Mouse (Mus musculus): ENCODE measurements around the gene Arhgef11. TPM values are rescaled to one million over a fixed set of nuclear protein-coding genes. Genes with fewer than 3 reads are reported as not detected.
A peak's percentile ranks its signal among the peaks of the same experiment; 100 is the strongest.

Arhgef11 gene
- polyA plus RNA-seq, 1 experiment from 2014 or later: 17.8 TPM

DNA sequence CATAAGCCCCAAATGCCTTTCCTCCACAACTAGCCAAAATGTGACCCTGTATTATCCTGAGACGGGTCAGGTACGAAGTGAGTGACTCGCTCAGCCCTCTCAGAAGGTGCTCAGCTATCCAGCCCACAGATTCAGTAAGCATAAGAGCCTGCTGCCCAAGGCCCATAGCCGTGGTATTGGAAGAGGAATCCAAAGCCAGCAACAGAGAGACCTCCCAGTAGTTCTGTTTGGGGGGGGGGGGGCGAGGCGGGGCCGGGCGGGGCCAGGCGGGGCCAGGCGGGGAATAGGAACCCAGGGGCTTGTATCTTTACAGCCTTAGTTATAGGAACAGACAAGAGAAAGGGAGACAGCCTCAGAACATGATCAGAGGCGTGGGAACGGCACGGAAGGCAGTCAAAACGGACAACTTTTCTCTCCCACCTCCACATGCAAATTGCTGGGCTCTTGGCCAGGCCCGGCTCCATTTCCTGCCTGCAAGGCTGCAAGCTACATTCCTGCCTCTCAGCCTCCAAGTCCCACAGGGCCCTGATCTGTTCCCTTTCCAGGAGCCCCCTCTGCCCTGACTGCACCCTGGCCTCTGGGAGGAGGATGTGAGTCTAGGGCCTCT is 146.4 kb downstream of the Arhgef11 start:
- WGBS: 15% methylated on average over 13 of the region's 15 CpGs
- ATAC-seq (replicated peaks; ENCODE audit: low FRiP score): peak; percentile 57
- Histone ChIP-seq H3K9me3 (replicated peaks) (no peaks in the 10 kb centered on the region), H3K9ac (no peak overlapping the region), H3K4me3 (replicated peaks) (peak overlapping the region; percentile 22), H3K4me2 (peak overlapping the region; percentile 67), H3K36me3 (peaks cover 16% of the 10 kb centered on the region), H3K27me3 (no peaks in the 10 kb centered on the region), H3K27ac (peak overlapping the region; percentile 95), H3K4me1 (peaks cover 86% of the 10 kb centered on the region)

- Histone ChIP-seq H3K27ac (peak overlapping the region; percentile 95), H3K36me3 (peaks cover 9% of the 10 kb centered on the region), H3K4me3 (replicated peaks) (peak overlapping the region; percentile 22), H3K4me2 (peak overlapping the region; percentile 67), H3K9me3 (replicated peaks) (no peaks in the 10 kb centered on the region), H3K4me1 (peaks cover 83% of the 10 kb centered on the region), H3K27me3 (no peaks in the 10 kb centered on the region), H3K9ac (no peak overlapping the region)
- ATAC-seq (replicated peaks; ENCODE audit: low FRiP score): no peak
- 14% methylated on average over 10 of the region's 10 CpGs for WGBS
These were observed 147.1 kb downstream of the Arhgef11 start for GRCm38 (mm10) chr3:87764506-87764905.

DNA sequence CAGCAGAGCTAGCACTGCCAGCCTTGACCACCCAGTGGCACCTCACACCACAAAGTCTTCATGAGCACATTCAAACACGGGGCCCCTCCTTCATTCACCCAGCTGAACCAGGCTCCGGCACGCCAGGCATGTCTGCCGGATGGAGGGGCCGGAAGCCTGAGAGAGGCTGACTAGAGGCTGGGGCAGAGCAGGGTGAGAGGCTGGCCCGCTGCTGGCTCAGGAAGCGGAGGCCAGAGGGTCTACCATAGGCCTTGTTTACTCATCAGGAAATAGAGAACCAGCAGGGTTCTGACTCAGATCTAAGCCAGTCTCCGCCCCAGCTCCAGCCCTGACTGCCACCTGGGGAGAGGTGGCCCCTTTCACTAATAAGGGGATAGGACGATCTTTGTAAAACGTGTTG is 147.7 kb downstream of the Arhgef11 start:
- Histone ChIP-seq H3K27me3 (no peaks in the 10 kb centered on the region), H3K4me2 (peak overlapping the region; percentile 67), H3K9me3 (replicated peaks) (no peaks in the 10 kb centered on the region), H3K36me3 (peaks cover 4% of the 10 kb centered on the region; the same call in 1 of the 2 replicates), H3K4me1 (peaks cover 80% of the 10 kb centered on the region), H3K9ac (no peak overlapping the region), H3K4me3 (replicated peaks) (peak overlapping the region; percentile 22), H3K27ac (peak overlapping the region; percentile 95)
- peak; percentile 20; the same call in 1 of the 2 replicates for ATAC-seq (replicated peaks; ENCODE audit: low FRiP score)
- WGBS: 20% methylated on average over 10 of the region's 10 CpGs

GRCm38 (mm10) chr3:87765631-87766283 is 148.4 kb downstream of the Arhgef11 start:
- Histone ChIP-seq H3K4me3 (replicated peaks) (peak overlapping the region; percentile 22), H3K4me1 (peaks cover 85% of the 10 kb centered on the region), H3K36me3 (peaks cover 3% of the 10 kb centered on the region; the same call in 1 of the 2 replicates), H3K4me2 (peak overlapping the region; percentile 67), H3K9me3 (replicated peaks) (no peaks in the 10 kb centered on the region), H3K9ac (no peak overlapping the region), H3K27me3 (no peaks in the 10 kb centered on the region), H3K27ac (peak overlapping the region; percentile 95)
- WGBS: 62% methylated on average over 5 of the region's 5 CpGs
- ATAC-seq (replicated peaks; ENCODE audit: low FRiP score): no peak

DNA sequence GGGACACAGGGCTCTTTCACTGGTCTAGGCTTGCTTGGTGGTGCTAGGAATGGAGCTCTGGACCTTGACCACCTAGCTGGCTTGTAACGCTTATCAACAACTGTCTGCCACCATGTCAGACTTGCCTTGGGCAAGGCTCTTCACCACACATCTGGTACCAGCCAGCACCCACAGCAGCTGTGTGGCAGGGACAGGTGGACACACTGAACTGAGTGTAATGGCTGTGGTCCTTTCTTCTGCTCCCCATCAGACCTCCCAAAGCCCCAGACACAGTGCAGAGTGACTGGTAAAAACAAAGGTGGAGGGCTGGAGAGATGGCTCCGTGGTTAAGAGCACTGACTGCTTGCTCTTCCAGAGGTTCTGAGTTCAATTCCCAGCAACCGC is 148.9 kb downstream of the Arhgef11 start:
- Histone ChIP-seq H3K36me3 (peaks cover 3% of the 10 kb centered on the region; the same call in 1 of the 2 replicates), H3K4me2 (peak overlapping the region; percentile 67), H3K27ac (peak overlapping the region; percentile 95), H3K9me3 (replicated peaks) (no peaks in the 10 kb centered on the region), H3K27me3 (no peaks in the 10 kb centered on the region), H3K4me1 (peaks cover 87% of the 10 kb centered on the region), H3K9ac (no peak overlapping the region), H3K4me3 (replicated peaks) (0 out of 2 replicates have a peak overlapping the region, but pooled peaks have one; percentile 22)
- WGBS: 82% methylated on average over 3 of the region's 3 CpGs
- ATAC-seq (replicated peaks; ENCODE audit: low FRiP score): no peak

DNA sequence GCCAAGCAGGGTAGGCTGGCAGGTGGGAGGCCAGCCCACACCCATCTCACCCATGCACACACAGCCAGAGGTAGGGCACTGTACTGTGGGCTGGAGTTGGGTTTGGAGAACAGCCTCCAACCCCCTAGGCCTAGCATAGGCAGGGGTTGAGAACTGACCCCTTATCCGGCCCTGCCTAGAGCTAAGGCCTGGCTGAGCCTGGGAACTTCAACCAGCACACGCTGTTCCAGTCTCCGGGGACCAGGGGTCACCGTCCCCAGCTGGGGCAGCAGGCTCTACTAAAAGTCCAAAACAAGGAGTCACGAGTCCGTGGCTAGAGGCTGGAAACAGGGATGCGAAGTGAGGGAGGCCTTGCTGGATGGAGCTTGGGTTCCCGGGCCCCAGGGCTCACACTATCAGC is 150.4 kb downstream of the Arhgef11 start:
- Histone ChIP-seq H3K27me3 (no peaks in the 10 kb centered on the region), H3K27ac (peak overlapping the region; percentile 88), H3K9ac (peak overlapping the region; percentile 56), H3K4me2 (peak overlapping the region; percentile 67), H3K4me3 (replicated peaks) (peak overlapping the region; percentile 51), H3K9me3 (replicated peaks) (no peaks in the 10 kb centered on the region), H3K36me3 (no peaks in the 10 kb centered on the region), H3K4me1 (peaks cover 85% of the 10 kb centered on the region)
- 32% methylated on average over 8 of the region's 8 CpGs for WGBS
- peak; percentile 47; the same call in 1 of the 2 replicates for ATAC-seq (replicated peaks; ENCODE audit: low FRiP score)

DNA sequence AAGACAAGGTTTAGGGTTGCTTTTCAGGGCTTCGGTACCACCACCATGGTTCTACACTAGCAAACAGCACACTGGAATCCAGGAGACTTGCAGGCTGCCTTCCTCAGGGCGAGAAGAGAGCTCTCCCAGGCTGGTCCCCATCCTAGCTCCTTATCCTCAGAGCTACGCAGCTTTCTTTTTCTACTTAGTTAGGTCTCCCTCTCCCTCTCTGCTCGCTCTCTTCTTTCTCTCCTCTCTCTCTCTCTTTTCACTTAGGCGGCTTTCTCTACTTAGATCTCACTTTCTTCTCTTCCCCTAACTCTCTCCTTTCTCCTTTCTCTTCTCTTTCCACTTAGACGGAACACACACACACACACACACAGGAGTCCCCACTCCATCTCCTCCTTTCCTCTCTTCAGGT is 151.1 kb downstream of the Arhgef11 start:
- Histone ChIP-seq H3K9ac (peak overlapping the region; percentile 56), H3K4me3 (replicated peaks) (peak overlapping the region; percentile 51), H3K27me3 (no peaks in the 10 kb centered on the region), H3K36me3 (no peaks in the 10 kb centered on the region), H3K4me2 (peak overlapping the region; percentile 67), H3K9me3 (replicated peaks) (no peaks in the 10 kb centered on the region), H3K27ac (peak overlapping the region; percentile 88), H3K4me1 (peaks cover 79% of the 10 kb centered on the region)
- 30% methylated on average over 6 of the region's 6 CpGs for WGBS
- ATAC-seq (replicated peaks; ENCODE audit: low FRiP score): no peak

GRCm38 (mm10) chr3:87768844-87769243 is 151.5 kb downstream of the Arhgef11 start:
- Histone ChIP-seq H3K4me1 (peaks cover 75% of the 10 kb centered on the region), H3K9ac (peak overlapping the region; percentile 56), H3K4me2 (peak overlapping the region; percentile 67), H3K27me3 (no peaks in the 10 kb centered on the region), H3K4me3 (replicated peaks) (peak overlapping the region; percentile 51), H3K9me3 (replicated peaks) (no peaks in the 10 kb centered on the region), H3K27ac (peak overlapping the region; percentile 88), H3K36me3 (no peaks in the 10 kb centered on the region)
- peak; percentile 71 for ATAC-seq (replicated peaks; ENCODE audit: low FRiP score)
- WGBS: under 1% methylated on average over 37 of the region's 37 CpGs

- Histone ChIP-seq H3K27me3 (no peaks in the 10 kb centered on the region), H3K4me1 (peaks cover 68% of the 10 kb centered on the region), H3K4me2 (no peak overlapping the region), H3K9me3 (replicated peaks) (no peaks in the 10 kb centered on the region), H3K27ac (no peak overlapping the region), H3K9ac (no peak overlapping the region), H3K4me3 (replicated peaks) (no peak overlapping the region), H3K36me3 (no peaks in the 10 kb centered on the region)
- 79% methylated on average over 8 of the region's 8 CpGs for WGBS
- no peak for ATAC-seq (replicated peaks; ENCODE audit: low FRiP score)
These were observed 152.1 kb downstream of the Arhgef11 start for GRCm38 (mm10) chr3:87769506-87769905.

DNA sequence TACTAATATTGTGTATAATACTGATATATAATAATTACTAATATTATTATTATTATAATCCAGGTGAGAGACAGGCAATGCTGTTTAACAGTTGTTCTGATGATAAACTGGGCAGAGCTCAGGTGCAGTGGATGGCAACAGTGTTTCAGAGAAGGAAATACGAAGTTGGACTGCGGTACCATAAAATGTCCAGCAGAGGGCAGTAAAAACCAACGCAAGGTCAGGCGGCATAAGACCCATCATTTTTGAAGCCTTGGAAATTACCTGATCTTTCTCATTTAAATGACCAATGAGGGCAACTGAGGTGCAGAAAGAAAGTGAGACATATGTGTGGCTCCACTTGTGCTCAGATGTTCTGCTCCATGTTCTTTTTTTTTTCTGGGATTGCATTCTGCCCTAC is 152.9 kb downstream of the Arhgef11 start:
- Histone ChIP-seq H3K9me3 (replicated peaks) (no peaks in the 10 kb centered on the region), H3K36me3 (no peaks in the 10 kb centered on the region), H3K27me3 (no peaks in the 10 kb centered on the region), H3K4me1 (peaks cover 61% of the 10 kb centered on the region), H3K9ac (no peak overlapping the region), H3K4me3 (replicated peaks) (no peak overlapping the region), H3K27ac (no peak overlapping the region), H3K4me2 (no peak overlapping the region)
- 0% methylated on average over 4 of the region's 4 CpGs for WGBS
- no peak for ATAC-seq (replicated peaks; ENCODE audit: low FRiP score)

- Histone ChIP-seq H3K9me3 (replicated peaks) (no peaks in the 10 kb centered on the region), H3K27me3 (no peaks in the 10 kb centered on the region), H3K27ac (0 out of 2 replicates have a peak overlapping the region, but pooled peaks have one; percentile 25), H3K4me2 (peak overlapping the region; percentile 14; the same call in 1 of the 2 replicates), H3K9ac (no peak overlapping the region), H3K4me3 (replicated peaks) (no peak overlapping the region), H3K4me1 (peaks cover 53% of the 10 kb centered on the region), H3K36me3 (no peaks in the 10 kb centered on the region)
- WGBS: 32% methylated on average over 6 of the region's 6 CpGs
- ATAC-seq (replicated peaks; ENCODE audit: low FRiP score): peak; percentile 30; the same call in 1 of the 2 replicates
These were observed 153.7 kb downstream of the Arhgef11 start for GRCm38 (mm10) chr3:87771088-87771487.

DNA sequence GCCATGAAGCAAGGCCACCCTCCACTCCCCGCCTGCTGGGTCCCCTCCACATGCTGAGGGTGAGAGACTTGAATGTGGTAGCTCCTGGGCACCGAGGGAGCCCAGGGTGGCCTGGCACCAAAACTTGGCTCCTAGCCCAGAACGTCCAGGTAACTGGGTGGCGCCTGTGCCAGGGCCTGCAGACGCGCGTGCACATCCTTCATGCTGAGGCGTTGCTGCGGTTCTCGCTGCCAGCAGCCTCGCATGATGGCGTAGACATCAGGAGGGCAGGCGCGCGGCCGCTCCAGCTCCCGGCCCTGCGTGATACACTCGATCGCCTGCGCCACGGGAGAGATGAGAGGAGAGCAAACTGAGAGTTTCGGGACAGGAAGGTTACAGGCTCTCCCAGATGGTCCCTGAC is 160.9 kb downstream of the Arhgef11 start:
- ATAC-seq (replicated peaks; ENCODE audit: low FRiP score): no peak
- Histone ChIP-seq H3K27ac (no peak overlapping the region), H3K9ac (no peak overlapping the region), H3K9me3 (replicated peaks) (no peaks in the 10 kb centered on the region), H3K4me1 (peaks cover 19% of the 10 kb centered on the region), H3K4me2 (peak overlapping the region; percentile 24), H3K4me3 (replicated peaks) (no peak overlapping the region), H3K36me3 (no peaks in the 10 kb centered on the region), H3K27me3 (peaks cover 39% of the 10 kb centered on the region)
- 44% methylated on average over 23 of the region's 23 CpGs for WGBS

Measured in kidney, embryonic 15.5 days (tissue).